Mouse (Mus musculus): ENCODE measurements at regions not wholly inside any gene's neighbourhood (a gene's known extent, or its start where the extent isn't known, plus 50 kb on each side); places are given as distances from the start of the nearest gene placed in this dataset.
A peak's percentile ranks its signal among the peaks of the same experiment; 100 is the strongest.

- WGBS: 76% methylated on average over 2 of the region's 2 CpGs
- no peaks in the 10 kb centered on the region for H3K9me3 ChIP-seq
- H3K4me1 ChIP-seq (replicated peaks): no peaks in the 10 kb centered on the region
- H3K9ac ChIP-seq (replicated peaks): no peak overlapping the region
- no peak overlapping the region for H3K27ac ChIP-seq
- H3K36me3 ChIP-seq: no peaks in the 10 kb centered on the region
- no peak overlapping the region for H3K4me2 ChIP-seq
- H3K27me3 ChIP-seq: no peaks in the 10 kb centered on the region
- no peak overlapping the region for H3K4me3 ChIP-seq (replicated peaks)
- ATAC-seq (ENCODE audit: insufficient number of reproducible peaks, insufficient read depth, low FRiP score, low TSS enrichment, low read depth): no peak
These were observed 251.0 kb downstream of the Gm10295 start for GRCm38 (mm10) chr7:71100266-71100665.

DNA sequence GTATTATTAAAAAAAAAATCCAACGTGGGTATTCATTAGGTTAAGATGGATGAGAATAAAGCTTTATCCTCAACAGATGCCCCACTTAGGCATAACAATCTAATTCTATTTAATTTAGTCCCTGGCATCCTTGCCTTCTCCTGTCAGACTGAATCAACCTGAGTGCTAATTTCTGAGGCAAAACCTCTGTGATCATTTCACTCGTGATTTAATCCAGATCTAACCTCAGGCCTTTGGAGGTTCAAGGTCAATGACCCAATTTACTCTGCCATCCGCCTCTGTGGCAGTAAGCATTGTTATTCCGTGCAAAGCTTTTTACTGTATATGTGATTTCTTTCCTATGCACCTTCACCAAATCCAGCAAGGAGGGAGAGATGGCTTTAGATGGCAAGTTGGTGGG, 253.0 kb downstream of the Gm10295 start:
- Histone ChIP-seq H3K27ac (no peak overlapping the region), H3K27me3 (no peaks in the 10 kb centered on the region), H3K9ac (replicated peaks) (no peak overlapping the region), H3K4me3 (replicated peaks) (no peak overlapping the region), H3K4me1 (replicated peaks) (no peaks in the 10 kb centered on the region), H3K4me2 (no peak overlapping the region), H3K36me3 (no peaks in the 10 kb centered on the region), H3K9me3 (no peaks in the 10 kb centered on the region)
- ATAC-seq (ENCODE audit: insufficient number of reproducible peaks, insufficient read depth, low FRiP score, low TSS enrichment, low read depth): no peak
- WGBS: 23% methylated on average over 4 of the region's 4 CpGs

GRCm38 (mm10) chr7:71093301-71093939, 257.9 kb downstream of the Gm10295 start:
- H3K4me1 ChIP-seq (replicated peaks): no peaks in the 10 kb centered on the region
- H3K4me3 ChIP-seq (replicated peaks): no peak overlapping the region
- ATAC-seq (ENCODE audit: insufficient number of reproducible peaks, insufficient read depth, low FRiP score, low TSS enrichment, low read depth): no peak
- 77% methylated on average over 6 of the region's 6 CpGs for WGBS
- H3K9me3 ChIP-seq: no peaks in the 10 kb centered on the region
- no peak overlapping the region for H3K27ac ChIP-seq
- no peaks in the 10 kb centered on the region for H3K27me3 ChIP-seq
- no peak overlapping the region for H3K4me2 ChIP-seq
- no peak overlapping the region for H3K9ac ChIP-seq (replicated peaks)
- no peaks in the 10 kb centered on the region for H3K36me3 ChIP-seq

DNA sequence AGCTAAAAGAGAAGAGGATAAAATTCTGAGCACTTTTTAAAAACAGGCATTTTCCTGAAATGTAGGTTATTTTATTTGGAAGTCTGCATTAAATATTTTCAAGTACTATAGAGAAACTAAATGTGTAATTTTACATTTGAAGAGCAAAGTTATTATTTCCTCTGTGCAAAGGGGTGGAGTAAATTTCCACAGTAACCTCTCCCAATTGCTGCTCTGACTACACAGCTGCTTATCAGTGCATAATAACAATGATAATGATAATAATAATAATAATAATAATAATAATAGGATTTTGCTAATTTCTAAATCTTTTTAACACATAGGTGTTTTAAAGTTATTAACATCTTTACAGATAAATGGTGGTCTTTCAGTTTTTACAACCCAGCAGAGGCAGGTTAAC, 258.5 kb downstream of the Gm10295 start:
- ATAC-seq (ENCODE audit: insufficient number of reproducible peaks, insufficient read depth, low FRiP score, low TSS enrichment, low read depth): no peak
- no peak overlapping the region for H3K27ac ChIP-seq
- no peak overlapping the region for H3K9ac ChIP-seq (replicated peaks)
- no peaks in the 10 kb centered on the region for H3K27me3 ChIP-seq
- H3K4me1 ChIP-seq (replicated peaks): no peaks in the 10 kb centered on the region
- no peak overlapping the region for H3K4me3 ChIP-seq (replicated peaks)
- no peaks in the 10 kb centered on the region for H3K9me3 ChIP-seq
- H3K4me2 ChIP-seq: no peak overlapping the region
- H3K36me3 ChIP-seq: no peaks in the 10 kb centered on the region

DNA sequence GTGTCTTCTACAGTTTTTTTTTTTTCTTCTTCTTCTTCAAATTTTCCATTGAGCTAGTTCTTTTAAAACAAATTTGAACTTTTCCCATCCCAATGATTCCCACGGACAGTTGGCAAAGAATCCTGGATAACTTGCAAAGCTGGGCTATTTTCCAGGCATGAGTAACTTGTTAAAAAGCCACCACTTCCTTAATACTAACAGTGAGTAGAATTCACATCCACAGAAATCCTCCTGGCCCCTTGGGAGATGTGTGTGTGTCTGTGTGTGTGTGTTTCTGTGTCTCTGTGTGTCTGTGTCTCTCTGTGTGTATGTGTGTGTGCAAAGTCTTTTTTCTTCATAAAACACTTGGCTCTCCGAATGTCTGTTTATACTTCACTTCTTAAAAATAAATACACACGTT, 259.0 kb downstream of the Gm10295 start:
- H3K4me2 ChIP-seq: no peak overlapping the region
- no peak overlapping the region for H3K27ac ChIP-seq
- no peaks in the 10 kb centered on the region for H3K4me1 ChIP-seq (replicated peaks)
- no peak overlapping the region for H3K9ac ChIP-seq (replicated peaks)
- no peaks in the 10 kb centered on the region for H3K9me3 ChIP-seq
- 87% methylated on average over 3 of the region's 3 CpGs for WGBS
- H3K4me3 ChIP-seq (replicated peaks): no peak overlapping the region
- no peak for ATAC-seq (ENCODE audit: insufficient number of reproducible peaks, insufficient read depth, low FRiP score, low TSS enrichment, low read depth)
- no peaks in the 10 kb centered on the region for H3K27me3 ChIP-seq
- H3K36me3 ChIP-seq: no peaks in the 10 kb centered on the region

- Histone ChIP-seq H3K9ac (replicated peaks) (no peak overlapping the region), H3K9me3 (no peaks in the 10 kb centered on the region), H3K4me2 (no peak overlapping the region), H3K4me3 (replicated peaks) (no peak overlapping the region), H3K27ac (no peak overlapping the region), H3K27me3 (no peaks in the 10 kb centered on the region), H3K4me1 (replicated peaks) (peaks cover 10% of the 10 kb centered on the region), H3K36me3 (no peaks in the 10 kb centered on the region)
- ATAC-seq (ENCODE audit: insufficient number of reproducible peaks, insufficient read depth, low FRiP score, low TSS enrichment, low read depth): no peak
- WGBS: 24% methylated on average over 14 of the region's 14 CpGs
These were observed 286.6 kb downstream of the Gm10295 start for GRCm38 (mm10) chr7:71064446-71065391.

- Histone ChIP-seq H3K4me1 (replicated peaks) (peaks cover 15% of the 10 kb centered on the region; the same call in 1 of the 2 replicates), H3K9ac (replicated peaks) (no peak overlapping the region), H3K36me3 (no peaks in the 10 kb centered on the region), H3K27ac (no peak overlapping the region), H3K4me2 (no peak overlapping the region), H3K27me3 (0 out of 2 replicates have a peak, but pooled peaks cover 5% of the 10 kb centered on the region), H3K4me3 (replicated peaks) (no peak overlapping the region), H3K9me3 (no peaks in the 10 kb centered on the region)
- 56% methylated on average over 2 of the region's 2 CpGs for WGBS
- no peak for ATAC-seq (ENCODE audit: insufficient number of reproducible peaks, insufficient read depth, low FRiP score, low TSS enrichment, low read depth)
These were observed 300.5 kb downstream of the Gm10295 start for GRCm38 (mm10) chr7:71050825-71051224.

- H3K4me3 ChIP-seq (replicated peaks): no peak overlapping the region
- H3K9me3 ChIP-seq: no peaks in the 10 kb centered on the region
- 0 out of 2 replicates have a peak, but pooled peaks cover 10% of the 10 kb centered on the region for H3K27me3 ChIP-seq
- no peak overlapping the region for H3K27ac ChIP-seq
- 59% methylated on average over 3 of the region's 3 CpGs for WGBS
- no peak for ATAC-seq (ENCODE audit: insufficient number of reproducible peaks, insufficient read depth, low FRiP score, low TSS enrichment, low read depth)
- peaks cover 29% of the 10 kb centered on the region for H3K4me1 ChIP-seq (replicated peaks)
- H3K9ac ChIP-seq (replicated peaks): no peak overlapping the region
- no peaks in the 10 kb centered on the region for H3K36me3 ChIP-seq
- H3K4me2 ChIP-seq: no peak overlapping the region
These were observed 304.1 kb downstream of the Gm10295 start for GRCm38 (mm10) chr7:71047201-71047600.

GRCm38 (mm10) chr7:71046596-71046995, 304.7 kb downstream of the Gm10295 start:
- H3K9me3 ChIP-seq: no peaks in the 10 kb centered on the region
- H3K27ac ChIP-seq: no peak overlapping the region
- H3K4me1 ChIP-seq (replicated peaks): peaks cover 27% of the 10 kb centered on the region
- H3K4me3 ChIP-seq (replicated peaks): no peak overlapping the region
- H3K9ac ChIP-seq (replicated peaks): no peak overlapping the region
- no peak overlapping the region for H3K4me2 ChIP-seq
- WGBS: 82% methylated on average over 1 of the region's 1 CpGs
- no peaks in the 10 kb centered on the region for H3K36me3 ChIP-seq
- no peak for ATAC-seq (ENCODE audit: insufficient number of reproducible peaks, insufficient read depth, low FRiP score, low TSS enrichment, low read depth)
- 0 out of 2 replicates have a peak, but pooled peaks cover 10% of the 10 kb centered on the region for H3K27me3 ChIP-seq

DNA sequence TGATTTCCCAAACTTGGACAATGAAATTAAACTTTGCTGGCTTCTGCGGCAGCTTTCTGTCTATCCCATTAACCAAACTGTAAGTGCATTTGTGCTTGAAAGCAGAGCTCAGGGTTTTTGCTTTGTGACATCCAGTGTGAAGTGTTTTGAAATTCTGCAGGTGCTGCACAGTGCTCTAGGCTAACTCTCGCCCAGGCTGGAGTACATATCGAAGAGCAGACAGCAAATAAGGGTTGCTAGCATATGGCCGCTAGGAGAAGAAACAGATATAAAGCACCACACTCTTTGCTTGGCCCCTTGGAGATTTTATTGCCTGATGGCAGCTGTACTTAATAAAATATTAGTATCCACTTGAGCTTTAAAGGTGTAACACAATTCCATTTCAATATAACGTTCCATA, 307.5 kb downstream of the Gm10295 start:
- no peaks in the 10 kb centered on the region for H3K36me3 ChIP-seq
- peaks cover 22% of the 10 kb centered on the region for H3K4me1 ChIP-seq (replicated peaks)
- no peaks in the 10 kb centered on the region for H3K9me3 ChIP-seq
- no peak overlapping the region for H3K4me3 ChIP-seq (replicated peaks)
- H3K9ac ChIP-seq (replicated peaks): no peak overlapping the region
- H3K27me3 ChIP-seq: 0 out of 2 replicates have a peak, but pooled peaks cover 10% of the 10 kb centered on the region
- H3K4me2 ChIP-seq: no peak overlapping the region
- peak; percentile 68 for ATAC-seq (ENCODE audit: insufficient number of reproducible peaks, insufficient read depth, low FRiP score, low TSS enrichment, low read depth)
- H3K27ac ChIP-seq: no peak overlapping the region
- 41% methylated on average over 5 of the region's 5 CpGs for WGBS

DNA sequence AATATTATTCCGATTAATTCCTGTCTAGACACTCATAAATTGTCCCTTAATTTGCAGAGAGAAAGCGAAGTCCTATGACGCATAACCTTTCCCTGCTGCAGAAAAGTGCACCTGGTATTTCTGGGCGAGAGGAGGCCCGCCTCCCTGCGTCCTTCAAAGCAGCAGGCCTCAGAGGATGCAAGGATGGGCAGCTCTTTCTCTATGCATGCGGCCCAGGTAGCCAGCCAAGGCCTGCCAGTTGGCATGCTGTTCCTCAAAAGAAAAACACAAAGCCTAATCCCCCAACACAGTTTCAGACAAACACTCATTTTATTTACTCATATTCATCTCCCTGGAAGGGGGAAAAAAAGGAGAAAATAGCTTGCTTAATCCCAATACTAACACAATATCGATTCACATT, 308.2 kb downstream of the Gm10295 start:
- Histone ChIP-seq H3K27me3 (0 out of 2 replicates have a peak, but pooled peaks cover 10% of the 10 kb centered on the region), H3K27ac (no peak overlapping the region), H3K4me3 (replicated peaks) (no peak overlapping the region), H3K36me3 (no peaks in the 10 kb centered on the region), H3K9ac (replicated peaks) (no peak overlapping the region), H3K4me2 (no peak overlapping the region), H3K9me3 (no peaks in the 10 kb centered on the region), H3K4me1 (replicated peaks) (peaks cover 21% of the 10 kb centered on the region)
- WGBS: 56% methylated on average over 8 of the region's 8 CpGs
- no peak for ATAC-seq (ENCODE audit: insufficient number of reproducible peaks, insufficient read depth, low FRiP score, low TSS enrichment, low read depth)

Measured in limb, embryonic 12.5 days (tissue).